Mouse (Mus musculus) ES-Bruce4 (cell line): Measurements from ENCODE around the gene Gipr.

Experiments
- CTCF ChIP-seq: IDR thresholded peaks from one replicate; pipeline ENCODE4 v1.8.1; 2011; ENCODE audit warnings: low read depth, low read length
- EP300 ChIP-seq: IDR thresholded peaks from 2 replicates; pipeline ENCODE4 v1.6.1; 2011; ENCODE audit warnings: low read depth, low read length; ENCODE audit not compliant: insufficient read depth
- POLR2A ChIP-seq: IDR thresholded peaks from one replicate; pipeline ENCODE4 v1.8.1; 2011; ENCODE audit warnings: low read length; ENCODE audit not compliant: insufficient read depth

DNA sequence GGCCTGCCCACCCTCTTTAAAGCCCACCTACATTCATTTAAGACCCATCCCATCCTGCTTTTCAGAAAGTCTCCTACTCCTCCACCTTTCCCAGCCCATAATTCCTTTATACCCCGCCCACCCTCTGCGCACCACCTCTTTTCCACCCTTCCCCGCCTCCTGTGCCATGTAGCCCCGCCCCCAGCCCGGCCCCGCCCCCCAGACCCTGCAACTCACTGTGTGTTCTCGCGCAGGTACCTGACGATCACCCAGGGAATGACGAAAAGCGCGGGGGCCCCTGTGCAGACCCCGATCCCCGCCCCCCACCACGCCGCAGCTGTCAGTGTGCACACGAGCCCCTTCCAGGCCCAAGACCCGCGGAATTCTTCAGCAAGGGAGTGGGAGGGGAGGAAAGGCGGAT, 5.8 kb downstream of the Gipr start:
- no peak for TF ChIP-seq POLR2A
- no peak for TF ChIP-seq CTCF
- TF ChIP-seq EP300 = no peak
